Mouse (Mus musculus) heart, embryonic 11.5 days (tissue): Measurements from ENCODE around the gene Gm614. TPM values are rescaled to one million over a fixed set of nuclear protein-coding genes. Genes with fewer than 3 reads are reported as not detected.

Experiments used
- ATAC-seq: fragments of 200-750 bp; cut with Nextera tagmentation; replicated peaks from 2 replicates; pipeline ENCODE4 v1.8.0; 2017; ENCODE audit warnings: moderate library complexity; ENCODE audit not compliant: insufficient number of reproducible peaks, low FRiP score, low TSS enrichment
- H3K27ac ChIP-seq: fragments of 300-500 bp; sonication (generic); 2 replicates; pipeline ENCODE4 v1.5.1; 2014; ENCODE audit warnings: mild to moderate bottlenecking, low read depth, low read length
- H3K27me3 ChIP-seq: fragments of 300-500 bp; sonication (generic); 2 replicates; pipeline ENCODE4 v1.6.1; 2014; ENCODE audit warnings: mild to moderate bottlenecking, low read length, mixed read lengths; ENCODE audit not compliant: control insufficient read depth, insufficient read depth
- H3K36me3 ChIP-seq: fragments of 300-500 bp; sonication (generic); 2 replicates; pipeline ENCODE4 v1.6.1; 2014; ENCODE audit warnings: mild to moderate bottlenecking, low read length, moderate library complexity, mixed read lengths; ENCODE audit not compliant: control insufficient read depth, insufficient read depth
- H3K4me1 ChIP-seq: fragments of 300-500 bp; sonication (generic); 2 replicates; pipeline ENCODE4 v1.6.1; 2014; ENCODE audit warnings: low read length; ENCODE audit not compliant: control insufficient read depth, insufficient read depth
- H3K4me2 ChIP-seq: fragments of 300-500 bp; sonication (generic); 2 replicates; pipeline ENCODE4 v1.6.1; 2014; ENCODE audit warnings: mild to moderate bottlenecking, moderate library complexity
- H3K4me3 ChIP-seq: fragments of 300-500 bp; sonication (generic); 2 replicates; pipeline ENCODE4 v1.5.1; 2014; ENCODE audit warnings: low read depth, low read length
- H3K9ac ChIP-seq: fragments of 300-500 bp; sonication (generic); 2 replicates; pipeline ENCODE4 v1.6.1; 2014; ENCODE audit warnings: mild to moderate bottlenecking, low read depth, low read length, moderate library complexity
- H3K9me3 ChIP-seq: fragments of 300-500 bp; sonication (generic); replicated peaks from 2 replicates; pipeline ENCODE4 v1.6.1; 2016; ENCODE audit warnings: low read length; ENCODE audit not compliant: control insufficient read depth
- WGBS: fragments of 180-500 bp; shearing (Covaris S2); extraction: QIAGEN DNeasy Blood & Tissue Kit; methylation state at CpG from one replicate; pipeline ENCODE4 v1.1.7; 2014; ENCODE audit not compliant: insufficient replicate concordance; 5-methylcytosine and 5-hydroxymethylcytosine counted together
- polyA plus RNA-seq: library from polyadenylated mRNA; unstranded; fragments of >200 nt; fragmentation: Nextera tagmentation; extraction: Ambion mirVana; gene quantifications from 2 replicates; pipeline ENCODE4 v1.2.1, GENCODE M21; 2014

Gm614 gene
- polyA plus RNA-seq, 1 experiment from 2014 or later: not detected

DNA sequence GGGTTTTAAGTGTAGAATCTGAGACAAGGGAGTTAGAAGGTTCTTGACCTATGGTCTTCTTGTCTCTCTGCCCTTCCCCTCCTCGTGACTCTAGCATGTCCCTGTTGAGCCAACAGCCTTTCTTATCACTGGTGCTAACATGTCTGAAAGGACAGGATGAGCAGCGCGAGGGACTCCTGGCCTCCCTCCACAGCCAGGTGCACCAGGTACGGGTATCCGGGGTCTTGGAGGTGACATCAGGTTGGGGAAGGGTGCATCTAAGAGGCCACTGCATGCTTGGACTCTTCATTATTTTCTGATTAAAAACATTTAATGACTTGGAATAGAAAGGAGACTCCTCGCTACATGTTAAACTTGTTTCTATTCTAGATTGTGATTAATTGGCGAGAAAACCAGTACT lies 25.2 kb upstream of the Gm614 start:
- Histone ChIP-seq H3K4me2 (no peak overlapping the region), H3K36me3 (peaks cover 3% of the 10 kb centered on the region), H3K4me3 (no peak overlapping the region), H3K4me1 (peaks cover 3% of the 10 kb centered on the region; the same call in 1 of the 2 replicates), H3K9ac (no peak overlapping the region), H3K27me3 (no peaks in the 10 kb centered on the region), H3K27ac (no peak overlapping the region), H3K9me3 (no peaks in the 10 kb centered on the region)
- whole genome bisulfite sequencing: 83% methylated on average over 7 of the region's 7 CpGs
- no peak for ATAC-seq

DNA sequence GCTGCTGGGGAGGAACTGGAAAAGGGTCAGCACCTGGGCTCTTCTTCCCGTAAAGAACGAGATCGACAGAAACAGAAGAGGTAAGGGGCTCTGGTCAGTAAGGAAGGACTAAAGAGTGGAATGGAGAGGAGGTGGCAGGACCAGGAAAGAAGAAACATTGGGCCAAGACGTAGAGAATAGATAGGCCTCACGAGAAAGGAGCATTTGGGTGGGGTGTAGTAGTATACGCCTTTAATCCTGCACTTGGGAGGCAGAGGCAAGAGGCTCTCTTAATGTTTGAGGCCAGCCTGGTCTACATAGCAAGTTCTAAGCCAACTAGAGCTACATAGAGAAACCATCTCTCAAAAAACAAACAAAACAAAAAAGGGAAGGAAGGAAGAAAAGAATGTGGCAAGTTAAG lies 24.6 kb upstream of the Gm614 start:
- H3K36me3 ChIP-seq: peaks cover 4% of the 10 kb centered on the region
- peaks cover 3% of the 10 kb centered on the region; the same call in 1 of the 2 replicates for H3K4me1 ChIP-seq
- no peaks in the 10 kb centered on the region for H3K27me3 ChIP-seq
- H3K4me2 ChIP-seq: no peak overlapping the region
- no peak overlapping the region for H3K4me3 ChIP-seq
- no peak overlapping the region for H3K9ac ChIP-seq
- ATAC-seq: no peak
- H3K9me3 ChIP-seq: no peaks in the 10 kb centered on the region
- H3K27ac ChIP-seq: peak overlapping the region; percentile 73; the same call in 1 of the 2 replicates
- 85% methylated on average over 6 of the region's 6 CpGs for WGBS

DNA sequence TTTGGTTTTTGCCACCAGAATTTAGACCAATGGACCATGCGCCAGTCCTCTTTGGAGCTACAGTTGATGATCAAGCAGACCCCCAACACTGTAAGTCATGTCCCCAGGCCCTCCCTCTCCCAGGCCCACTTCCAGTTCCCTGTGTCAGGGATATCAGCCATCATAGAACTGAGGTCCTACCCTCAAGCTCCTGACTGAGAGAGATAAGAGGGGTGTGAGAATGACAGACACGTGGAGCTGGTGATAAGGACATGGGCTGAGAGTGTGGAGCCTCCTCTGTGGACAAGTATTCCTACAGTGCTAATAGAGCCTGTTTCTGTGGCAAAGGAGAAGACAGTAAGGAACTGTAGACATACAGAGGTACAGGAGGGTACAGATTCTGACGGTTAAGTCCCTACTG lies 23.8 kb upstream of the Gm614 start:
- Histone ChIP-seq H3K4me1 (peaks cover 3% of the 10 kb centered on the region; the same call in 1 of the 2 replicates), H3K27me3 (no peaks in the 10 kb centered on the region), H3K4me3 (no peak overlapping the region), H3K27ac (peak overlapping the region; percentile 73; the same call in 1 of the 2 replicates), H3K36me3 (peaks cover 3% of the 10 kb centered on the region), H3K9ac (no peak overlapping the region), H3K9me3 (no peaks in the 10 kb centered on the region), H3K4me2 (no peak overlapping the region)
- 61% methylated on average over 3 of the region's 3 CpGs for WGBS
- ATAC-seq: peak; percentile 85

DNA sequence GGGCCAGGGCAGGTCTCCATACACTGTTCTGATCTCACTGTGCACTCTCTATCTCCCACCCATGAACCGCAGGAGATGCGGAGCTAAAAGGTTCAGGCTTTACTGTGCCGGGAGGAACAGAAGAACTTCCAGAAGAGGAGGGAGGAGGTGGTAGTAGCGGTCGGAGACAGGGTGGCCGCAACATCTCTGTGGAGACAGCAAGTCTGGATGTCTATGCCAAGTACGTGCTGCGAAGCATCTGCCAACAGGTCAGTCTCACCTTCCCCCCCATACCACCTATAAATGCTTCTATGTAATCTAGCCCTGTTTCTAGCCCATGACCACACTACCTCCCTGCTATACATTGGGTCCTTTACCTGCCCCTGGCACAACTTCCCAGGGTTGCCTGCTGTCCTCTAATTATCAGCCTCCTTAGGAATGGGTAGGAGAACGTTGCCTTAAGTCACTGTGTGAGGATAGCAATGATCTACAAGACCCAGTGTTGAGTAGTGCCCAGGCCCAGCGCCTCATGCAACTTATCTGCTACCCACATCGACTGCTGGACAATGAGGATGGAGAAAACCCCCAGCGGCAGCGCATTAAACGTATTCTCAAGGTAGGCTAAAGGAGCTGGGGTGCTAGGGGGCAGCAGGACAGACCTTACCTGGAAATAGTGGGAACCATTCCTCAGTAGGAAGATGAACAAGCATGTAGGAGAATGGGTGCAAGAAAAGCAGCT lies 22.3 kb upstream of the Gm614 start:
- H3K9ac ChIP-seq: no peak overlapping the region
- no peak overlapping the region for H3K4me3 ChIP-seq
- H3K9me3 ChIP-seq: no peaks in the 10 kb centered on the region
- no peak for ATAC-seq
- H3K4me1 ChIP-seq: peaks cover 3% of the 10 kb centered on the region; the same call in 1 of the 2 replicates
- H3K4me2 ChIP-seq: no peak overlapping the region
- H3K36me3 ChIP-seq: peaks cover 7% of the 10 kb centered on the region
- H3K27ac ChIP-seq: no peak overlapping the region
- H3K27me3 ChIP-seq: no peaks in the 10 kb centered on the region
- 76% methylated on average over 14 of the region's 14 CpGs for WGBS

DNA sequence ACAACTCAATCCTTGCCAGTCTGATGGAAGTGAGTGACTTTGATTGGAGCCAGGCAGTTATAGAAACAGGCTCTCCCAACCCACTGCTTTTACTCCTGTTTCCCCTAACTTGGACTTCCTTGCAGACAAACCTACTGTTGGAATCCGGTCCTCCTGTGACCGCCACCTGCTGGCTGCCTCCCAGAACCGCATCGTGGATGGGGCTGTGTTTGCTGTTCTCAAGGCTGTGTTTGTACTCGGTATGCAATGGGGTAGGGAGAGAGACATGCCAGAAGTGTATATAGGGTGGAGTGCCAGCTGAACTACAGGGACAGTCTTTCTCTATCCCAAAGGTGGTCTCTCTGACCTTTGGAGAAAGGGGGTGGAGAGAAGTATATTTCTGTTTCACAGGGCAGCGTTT lies 21.7 kb upstream of the Gm614 start:
- Histone ChIP-seq H3K4me1 (peaks cover 3% of the 10 kb centered on the region; the same call in 1 of the 2 replicates), H3K27me3 (no peaks in the 10 kb centered on the region), H3K9ac (no peak overlapping the region), H3K36me3 (peaks cover 8% of the 10 kb centered on the region), H3K4me3 (no peak overlapping the region), H3K4me2 (no peak overlapping the region), H3K9me3 (no peaks in the 10 kb centered on the region), H3K27ac (no peak overlapping the region)
- no peak for ATAC-seq
- 27% methylated on average over 6 of the region's 6 CpGs for WGBS

DNA sequence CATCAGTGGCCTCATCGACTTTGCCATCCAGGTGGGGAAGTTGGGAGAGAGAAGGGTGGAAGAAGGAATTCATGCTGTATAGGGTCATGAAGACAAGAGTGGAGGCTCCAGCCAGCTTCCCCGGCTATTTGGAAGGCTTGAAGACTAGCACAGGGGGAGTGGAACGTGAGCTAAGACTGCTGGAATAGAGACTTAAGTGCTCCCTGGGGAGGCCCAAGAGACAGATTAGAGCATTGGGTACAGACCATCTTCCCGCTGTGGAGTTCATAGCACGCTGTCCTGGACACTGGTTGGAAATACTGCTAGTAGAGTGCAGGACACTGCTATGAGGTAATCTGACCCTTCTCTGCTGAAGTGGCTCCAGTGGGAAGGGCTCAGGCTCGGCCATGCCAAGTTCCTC lies 19.0 kb upstream of the Gm614 start:
- Histone ChIP-seq H3K4me2 (no peak overlapping the region), H3K4me3 (no peak overlapping the region), H3K36me3 (peaks cover 8% of the 10 kb centered on the region), H3K4me1 (peaks cover 3% of the 10 kb centered on the region; the same call in 1 of the 2 replicates), H3K27ac (no peak overlapping the region), H3K9me3 (no peaks in the 10 kb centered on the region), H3K9ac (no peak overlapping the region), H3K27me3 (no peaks in the 10 kb centered on the region)
- ATAC-seq: no peak
- WGBS: 79% methylated on average over 6 of the region's 6 CpGs

DNA sequence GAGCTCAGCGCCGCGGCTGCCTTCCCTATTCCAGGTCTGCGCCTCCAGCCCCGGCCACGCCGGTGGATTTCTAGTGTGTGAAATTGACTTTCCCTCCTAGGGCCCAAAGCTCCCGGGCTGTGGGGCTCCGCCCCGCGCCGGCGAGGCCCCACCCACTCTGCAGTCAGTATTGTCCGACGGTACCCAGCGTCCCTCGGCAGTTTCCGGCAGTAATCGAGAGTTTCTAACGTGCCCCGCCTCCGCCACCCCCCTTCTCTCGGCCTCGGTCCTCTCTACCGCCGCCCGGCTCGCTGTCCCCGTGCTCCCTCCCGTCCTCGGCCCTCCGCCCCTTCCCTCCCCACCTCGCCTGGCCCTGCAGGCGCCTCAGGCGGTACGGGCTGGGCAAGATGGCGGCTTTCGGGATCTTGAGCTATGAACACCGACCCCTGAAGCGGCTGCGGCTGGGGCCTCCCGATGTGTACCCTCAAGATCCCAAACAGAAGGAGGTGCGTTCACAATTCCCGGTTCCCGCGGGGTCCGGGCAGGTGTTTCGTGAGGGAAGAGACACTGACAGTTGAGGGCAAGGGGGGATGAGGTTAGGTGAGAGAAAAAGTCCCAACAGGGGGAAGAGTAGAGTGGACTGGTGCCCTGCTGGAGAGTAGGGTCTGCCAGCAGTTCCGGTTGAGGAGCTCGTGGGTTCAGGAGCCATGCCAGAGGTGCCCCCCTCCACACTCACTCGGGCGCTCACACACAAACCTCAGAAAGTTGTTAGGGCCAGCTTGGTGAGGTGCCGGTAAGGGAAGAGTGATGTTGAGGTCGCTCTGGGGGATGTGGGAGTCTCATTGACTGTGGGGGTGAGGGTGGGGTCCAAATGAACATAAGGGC lies 10.3 kb upstream of the Gm614 start, which contains the start of gene Med12:
TSS of gene Med12 (plus strand) at position 156 of the 864 bp plus-strand sequence.
- Histone ChIP-seq H3K9ac (peak within 1 kb of the TSS; percentile 84), H3K27ac (peak within 1 kb of the TSS; percentile 50), H3K27me3 (peaks cover 4% of the 10 kb centered on the region; the same call in 1 of the 2 replicates), H3K4me3 (peak within 1 kb of the TSS; percentile 64), H3K4me1 (no peaks in the 10 kb centered on the region), H3K9me3 (no peaks in the 10 kb centered on the region), H3K4me2 (peak within 1 kb of the TSS; percentile 62), H3K36me3 (no peaks in the 10 kb centered on the region; the same call in 1 of the 2 replicates)
- 9% methylated on average over 54 of the region's 54 CpGs for WGBS
- peak; percentile 95 for ATAC-seq

DNA sequence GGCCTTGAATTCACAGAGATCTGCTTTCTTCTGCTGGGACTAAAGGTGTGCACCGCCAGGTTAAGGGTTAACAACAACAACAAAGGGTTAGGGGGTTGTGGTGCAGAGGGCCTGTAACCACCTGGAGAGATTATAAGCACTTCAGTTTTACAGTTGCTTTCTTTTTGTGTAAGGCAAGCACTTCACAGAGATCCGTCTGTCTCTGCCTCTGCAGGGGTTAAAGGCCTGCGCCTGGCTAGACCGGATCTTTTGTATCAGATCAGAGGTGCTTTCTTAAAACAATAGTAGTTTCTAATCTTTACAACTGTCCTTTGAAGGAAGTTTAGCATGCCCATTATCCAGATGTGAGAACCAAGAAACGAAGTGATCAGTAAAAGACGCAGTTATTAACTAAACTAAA lies 9.6 kb upstream of the Gm614 start:
- Histone ChIP-seq H3K27me3 (peaks cover 4% of the 10 kb centered on the region; the same call in 1 of the 2 replicates), H3K36me3 (no peaks in the 10 kb centered on the region; the same call in 1 of the 2 replicates), H3K4me2 (peak overlapping the region; percentile 49), H3K4me3 (peak overlapping the region; percentile 64), H3K9ac (peak overlapping the region; percentile 84), H3K9me3 (no peaks in the 10 kb centered on the region), H3K4me1 (no peaks in the 10 kb centered on the region), H3K27ac (peak overlapping the region; percentile 50)
- WGBS: 19% methylated on average over 6 of the region's 6 CpGs
- ATAC-seq: no peak
